Mouse (Mus musculus) MEL (cell line): ENCODE data around the gene Lipf.

Experiments
- CTCF ChIP-seq, 3 experiments: IDR thresholded peaks in 2 of 3; conservative IDR thresholded peaks in 1 of 3; 2 replicates each; pipeline ENCODE4 v1.5.1; 2011 to 2012; ENCODE audit warnings: low read length in 3 of 3, low read depth in 2 of 3, mild to moderate bottlenecking in 2 of 3, improper control_type of control experiment in 1 of 3, inconsistent platforms in 1 of 3, mixed read lengths in 1 of 3, moderate library complexity in 1 of 3; ENCODE audit not compliant: control insufficient read depth in 1 of 3, insufficient read depth in 1 of 3, poor library complexity in 1 of 3, severe bottlenecking in 1 of 3
- NELFE ChIP-seq: IDR thresholded peaks from 2 replicates; pipeline ENCODE4 v1.6.1; 2011; ENCODE audit warnings: low read depth, low read length, improper control_type of control experiment
- NRF1 ChIP-seq: IDR thresholded peaks from 2 replicates; pipeline ENCODE4 v1.6.1; 2014; ENCODE audit warnings: low read depth, mild to moderate bottlenecking, inconsistent platforms, low read length, improper control_type of control experiment, moderate library complexity; ENCODE audit not compliant: poor library complexity, insufficient read depth, severe bottlenecking

DNA sequence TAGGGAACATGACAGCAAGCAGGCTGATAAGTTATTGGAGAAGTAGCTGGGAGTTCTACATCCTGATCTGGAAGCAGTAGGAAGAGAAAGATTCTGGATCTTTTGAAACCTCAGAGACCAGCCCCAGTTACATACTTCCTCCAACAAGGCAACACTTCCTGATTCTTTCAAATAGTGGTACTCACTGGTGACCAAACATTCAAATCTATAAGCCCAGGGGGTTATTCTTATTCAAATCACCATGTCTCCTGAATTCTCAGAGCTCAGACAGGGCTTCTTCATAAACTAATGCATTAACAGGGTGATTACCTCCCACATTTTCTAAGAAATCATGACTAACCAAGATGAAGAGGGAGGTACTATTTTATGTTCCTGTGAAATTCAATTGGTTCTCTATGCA, 36.9 kb upstream of the Lipf start:
- TF ChIP-seq NRF1 (no peak), CTCF (IDR thresholded peaks at IDR 0.05 in 2 of 3, conservative IDR thresholded peaks at IDR 0.05 in 1 of 3; ENCODE audit: control insufficient read depth in 1 of 3, insufficient read depth in 1 of 3, low read depth in 2 of 3, low read length in 3 of 3, poor library complexity in 1 of 3, severe bottlenecking in 1 of 3) (no peak), NELFE (no peak)
